Mouse (Mus musculus): ENCODE results near the gene Wnt16. TPM values are rescaled to one million over a fixed set of nuclear protein-coding genes. Genes with fewer than 3 reads are reported as not detected.
"Not testable (repeated sequence)": the region's sequence is repeated elsewhere in the genome, so short reads cannot be mapped to it uniquely, and the experiment has no call there.

The Wnt16 gene
- total RNA-seq (2021): under 1 TPM; 0.42 to 0.75 TPM

GRCm38 (mm10) chr6:22288004-22288736, at the start of gene Wnt16:
TSS of gene Wnt16 (plus strand) at chr6:22288227.
- DNase-seq (ENCODE audit: low spot score): no peak
- intact Hi-C loops (cut with DNase I): no loop called here

GRCm38 (mm10) chr6:22243321-22243720, 44.7 kb upstream of the Wnt16 start:
- intact Hi-C loops (cut with DNase I): no loop called here

GRCm38 (mm10) chr6:22246696-22247095, 41.3 kb upstream of the Wnt16 start:
- intact Hi-C loops (cut with DNase I): no loop called here
- no peak for DNase-seq (ENCODE audit: low spot score)

More at GRCm38 (mm10) chr6:22243321-22243720, 44.7 kb upstream of the Wnt16 start:
- no peak for DNase-seq (ENCODE audit: low spot score)

GRCm38 (mm10) chr6:22258784-22259183, 29.2 kb upstream of the Wnt16 start:
- DNase-seq (ENCODE audit: low spot score): no peak
- intact Hi-C loops (cut with DNase I): no loop called here

GRCm38 (mm10) chr6:22262519-22262918, 25.5 kb upstream of the Wnt16 start:
- DNase-seq (ENCODE audit: low spot score): no peak
- intact Hi-C loops (cut with DNase I): no loop called here

GRCm38 (mm10) chr6:22264094-22264493, 23.9 kb upstream of the Wnt16 start:
- DNase-seq (ENCODE audit: low spot score); intact Hi-C loops (cut with DNase I): not testable (repeated sequence)

GRCm38 (mm10) chr6:22266018-22266417, 22.0 kb upstream of the Wnt16 start:
- intact Hi-C loops (cut with DNase I): no loop called here
- DNase-seq (ENCODE audit: low spot score): no peak

GRCm38 (mm10) chr6:22267807-22268667, 20.0 kb upstream of the Wnt16 start:
- intact Hi-C loops (cut with DNase I): no loop called here
- no peak for DNase-seq (ENCODE audit: low spot score)

GRCm38 (mm10) chr6:22268677-22269076, 19.4 kb upstream of the Wnt16 start:
- intact Hi-C loops (cut with DNase I): no loop called here
- no peak for DNase-seq (ENCODE audit: low spot score)

- intact Hi-C loops (cut with DNase I): no loop called here
These were observed 18.0 kb upstream of the Wnt16 start for GRCm38 (mm10) chr6:22269840-22270521.

GRCm38 (mm10) chr6:22277941-22278340, 10.1 kb upstream of the Wnt16 start:
- no peak for DNase-seq (ENCODE audit: low spot score)
- intact Hi-C loops (cut with DNase I): no loop called here

More at GRCm38 (mm10) chr6:22269840-22270521, 18.0 kb upstream of the Wnt16 start:
- no peak for DNase-seq (ENCODE audit: low spot score)

GRCm38 (mm10) chr6:22280217-22280861, 7.7 kb upstream of the Wnt16 start:
- intact Hi-C loops (cut with DNase I): no loop called here
- peak; percentile 31 for DNase-seq (ENCODE audit: low spot score)

GRCm38 (mm10) chr6:22282405-22282804, 5.6 kb upstream of the Wnt16 start:
- DNase-seq (ENCODE audit: low spot score): no peak
- intact Hi-C loops (cut with DNase I): no loop called here

- intact Hi-C loops (cut with DNase I): no loop called here
- no peak for DNase-seq (ENCODE audit: low spot score)
These were observed 872 bp downstream of the Wnt16 start for GRCm38 (mm10) chr6:22288737-22289460.

- no peak for DNase-seq (ENCODE audit: low spot score)
- intact Hi-C loops (cut with DNase I): no loop called here
These were observed 1.5 kb downstream of the Wnt16 start for GRCm38 (mm10) chr6:22289461-22290021.

- intact Hi-C loops (cut with DNase I): no loop called here
These were observed 2.8 kb downstream of the Wnt16 start for GRCm38 (mm10) chr6:22290790-22291189.

GRCm38 (mm10) chr6:22292056-22292455, 4.0 kb downstream of the Wnt16 start:
- intact Hi-C loops (cut with DNase I): no loop called here
- DNase-seq (ENCODE audit: low spot score): no peak

More at GRCm38 (mm10) chr6:22290790-22291189, 2.8 kb downstream of the Wnt16 start:
- no peak for DNase-seq (ENCODE audit: low spot score)

GRCm38 (mm10) chr6:22293922-22294321, 5.9 kb downstream of the Wnt16 start:
- DNase-seq (ENCODE audit: low spot score): no peak
- intact Hi-C loops (cut with DNase I): no loop called here

GRCm38 (mm10) chr6:22297028-22297427, 9.0 kb downstream of the Wnt16 start:
- intact Hi-C loops (cut with DNase I): no loop called here
- DNase-seq (ENCODE audit: low spot score): no peak

All from heart, postnatal 25 days (tissue).